Mouse (Mus musculus) embryonic facial prominence, embryonic 11.5 days (tissue): ENCODE results near the gene Slc39a2. TPM values are rescaled to one million over a fixed set of nuclear protein-coding genes. Genes with fewer than 3 reads are reported as not detected.

Experiments
- ATAC-seq: fragments of 200-750 bp; cut with Nextera tagmentation; replicated peaks from 2 replicates; pipeline ENCODE4 v1.8.0; 2017; ENCODE audit warnings: low read depth; ENCODE audit not compliant: insufficient number of reproducible peaks, low FRiP score, low TSS enrichment
- DNase-seq: peaks from one replicate; pipeline ENCODE4 v3.0.0-alpha.2; 2015; ENCODE audit warnings: low spot score
- H3K27ac ChIP-seq: fragments of 300-500 bp; sonication (generic); replicated peaks from 2 replicates; pipeline ENCODE4 v1.5.1; 2014; ENCODE audit warnings: mild to moderate bottlenecking, low read depth, low read length, control low read depth
- H3K27me3 ChIP-seq: fragments of 300-500 bp; sonication (generic); 2 replicates; pipeline ENCODE4 v1.6.1; 2014; ENCODE audit warnings: mild to moderate bottlenecking, low read length, moderate library complexity, mixed read lengths; ENCODE audit not compliant: control insufficient read depth, insufficient read depth
- H3K36me3 ChIP-seq: fragments of 300-500 bp; sonication (generic); replicated peaks from 2 replicates; pipeline ENCODE4 v1.6.1; 2014; ENCODE audit warnings: low read depth, mild to moderate bottlenecking, low read length, moderate library complexity, mixed read lengths; ENCODE audit not compliant: control insufficient read depth, insufficient read depth
- H3K4me1 ChIP-seq: fragments of 300-500 bp; sonication (generic); 2 replicates; pipeline ENCODE4 v1.6.1; 2014; ENCODE audit warnings: low read length, mixed read lengths; ENCODE audit not compliant: control insufficient read depth, insufficient read depth
- H3K4me2 ChIP-seq: fragments of 300-500 bp; sonication (generic); 2 replicates; pipeline ENCODE4 v1.6.1; 2014; ENCODE audit warnings: low read depth, mild to moderate bottlenecking, control low read depth, low read length, moderate library complexity
- H3K4me3 ChIP-seq: fragments of 300-500 bp; sonication (generic); 2 replicates; pipeline ENCODE4 v1.5.1; 2014; ENCODE audit warnings: low read depth, low read length, control low read depth
- H3K9ac ChIP-seq: fragments of 300-500 bp; sonication (generic); replicated peaks from 2 replicates; pipeline ENCODE4 v1.6.1; 2014; ENCODE audit warnings: mild to moderate bottlenecking, control low read depth, low read length
- H3K9me3 ChIP-seq: fragments of 300-500 bp; sonication (generic); replicated peaks from 2 replicates; pipeline ENCODE4 v1.6.1; 2016; ENCODE audit warnings: mild to moderate bottlenecking, low read length, inconsistent platforms, mixed read lengths; ENCODE audit not compliant: control insufficient read depth
- WGBS: fragments of 180-500 bp; shearing (Covaris S2); extraction: QIAGEN DNeasy Blood & Tissue Kit; methylation state at CpG from one replicate; pipeline ENCODE4 v1.1.7; 2014; 5-methylcytosine and 5-hydroxymethylcytosine counted together
- polyA plus RNA-seq: library from polyadenylated mRNA; unstranded; fragments of >200 nt; fragmentation: Nextera tagmentation; extraction: Ambion mirVana; gene quantifications from 2 replicates; pipeline ENCODE4 v1.2.1, GENCODE M21; 2014

The Slc39a2 gene
- polyA plus RNA-seq, 1 experiment from 2014 or later: 0.50 TPM

DNA sequence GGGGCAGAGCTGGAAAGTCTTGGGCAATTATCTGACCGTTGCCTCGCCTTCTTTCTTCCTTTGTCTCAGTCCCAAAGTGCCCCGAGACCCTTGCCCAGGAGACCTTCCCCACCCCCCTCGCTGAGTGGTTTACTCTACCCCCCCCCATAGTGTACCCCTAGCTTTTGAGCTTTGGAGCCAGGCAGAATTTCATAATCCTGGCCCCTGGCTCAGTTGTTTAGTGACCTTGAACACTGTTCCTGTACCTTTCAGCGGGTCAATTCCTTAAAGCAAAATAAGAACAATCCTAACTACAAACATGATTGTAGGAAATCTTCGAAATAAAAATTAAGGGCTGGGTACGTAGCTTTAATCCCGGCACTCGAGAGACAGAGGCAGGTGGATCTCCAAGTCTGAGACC lies 48.9 kb downstream of the Slc39a2 start:
- Histone ChIP-seq H3K9ac (no peak overlapping the region), H3K4me1 (no peaks in the 10 kb centered on the region), H3K9me3 (no peaks in the 10 kb centered on the region), H3K4me3 (no peak overlapping the region), H3K4me2 (no peak overlapping the region), H3K36me3 (no peaks in the 10 kb centered on the region), H3K27ac (no peak overlapping the region), H3K27me3 (no peaks in the 10 kb centered on the region)
- no peak for DNase-seq
- 54% methylated on average over 9 of the region's 9 CpGs for WGBS
- no peak for ATAC-seq

DNA sequence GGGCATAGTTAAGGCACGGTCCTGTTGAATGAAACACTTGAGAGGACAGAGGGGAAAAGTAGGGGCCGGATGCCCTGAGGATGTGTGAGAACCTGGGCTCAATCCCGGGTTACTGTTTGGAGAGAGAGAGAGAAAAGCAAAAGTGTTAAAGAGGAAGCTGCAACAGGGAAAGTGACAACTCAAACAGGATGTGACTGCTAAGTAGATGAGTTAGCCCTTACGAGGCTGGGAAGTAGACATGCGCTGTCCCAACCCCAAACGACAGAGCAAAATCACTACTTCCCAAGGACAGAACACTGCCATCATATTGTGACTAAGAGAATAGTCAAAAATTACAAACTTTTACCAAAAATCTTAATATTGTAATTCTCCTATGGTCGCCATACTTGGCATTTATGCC lies 49.5 kb downstream of the Slc39a2 start:
- ATAC-seq: no peak
- 39% methylated on average over 7 of the region's 7 CpGs for WGBS
- no peaks in the 10 kb centered on the region for H3K27me3 ChIP-seq
- H3K4me3 ChIP-seq: no peak overlapping the region
- DNase-seq: no peak
- H3K4me1 ChIP-seq: no peaks in the 10 kb centered on the region
- no peak overlapping the region for H3K27ac ChIP-seq
- no peaks in the 10 kb centered on the region for H3K9me3 ChIP-seq
- no peaks in the 10 kb centered on the region for H3K36me3 ChIP-seq
- H3K4me2 ChIP-seq: no peak overlapping the region
- H3K9ac ChIP-seq: no peak overlapping the region

DNA sequence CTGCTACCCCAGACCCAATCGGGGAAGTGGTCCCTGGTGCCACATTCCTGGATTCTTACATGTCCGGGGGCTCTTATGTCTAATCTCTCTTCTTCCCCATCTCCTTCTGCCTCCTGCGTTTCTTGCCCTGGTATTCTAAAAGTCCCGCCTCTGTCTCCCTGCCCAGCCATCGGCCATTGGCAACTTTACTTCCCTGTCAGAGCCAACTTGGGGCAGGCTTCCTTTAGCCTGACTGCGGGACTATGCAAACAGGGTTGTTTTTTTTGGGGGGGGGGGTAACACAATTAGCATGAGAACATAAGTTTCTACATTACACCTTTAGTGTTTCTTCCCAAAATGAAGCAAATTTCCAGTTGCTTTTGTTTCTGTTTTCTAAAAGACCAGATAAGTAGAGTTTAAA lies 50.6 kb downstream of the Slc39a2 start:
- Histone ChIP-seq H3K9me3 (no peaks in the 10 kb centered on the region), H3K4me1 (no peaks in the 10 kb centered on the region), H3K27me3 (no peaks in the 10 kb centered on the region), H3K9ac (no peak overlapping the region), H3K4me3 (no peak overlapping the region), H3K27ac (no peak overlapping the region), H3K36me3 (no peaks in the 10 kb centered on the region), H3K4me2 (no peak overlapping the region)
- no peak for DNase-seq
- ATAC-seq: no peak
- WGBS: 81% methylated on average over 6 of the region's 6 CpGs

Other genes with a start within 250 kb of the Slc39a2 start
- gene Gm17079, start 197.4 kb upstream of the Slc39a2 start, polyA plus RNA-seq: not detected in 2 replicates
- not detected in 2 replicates for gene Gm5800, start 175.7 kb upstream of the Slc39a2 start, polyA plus RNA-seq
- gene Ang4, start 119.3 kb upstream of the Slc39a2 start, polyA plus RNA-seq: not detected in 2 replicates
- gene AY358078, start 92.8 kb upstream of the Slc39a2 start, polyA plus RNA-seq: not detected in 2 replicates
- not detected in 2 replicates for gene Ear6, start 39.2 kb upstream of the Slc39a2 start, polyA plus RNA-seq
- 37.9 and 41.5 TPM in 2 replicates for gene Mettl17, start 8.0 kb upstream of the Slc39a2 start, polyA plus RNA-seq
- 11.0 and 12.8 TPM in 2 replicates for gene Ndrg2, start 21.3 kb downstream of the Slc39a2 start, polyA plus RNA-seq
- not detected in 2 replicates for gene Tppp2, start 25.5 kb downstream of the Slc39a2 start, polyA plus RNA-seq
- not detected in 2 replicates for gene Rnase13, start 29.9 kb downstream of the Slc39a2 start, polyA plus RNA-seq
- gene Arhgef40, start 91.8 kb downstream of the Slc39a2 start, polyA plus RNA-seq: 82.6 and 91.9 TPM in 2 replicates
- gene Tmem253, start 122.8 kb downstream of the Slc39a2 start, polyA plus RNA-seq: 0.35 and 1.5 TPM in 2 replicates
- gene Zfp219, start 127.8 kb downstream of the Slc39a2 start, polyA plus RNA-seq: 54.7 and 63.2 TPM in 2 replicates
- gene Olfr221, start 149.6 kb downstream of the Slc39a2 start, polyA plus RNA-seq: not detected in 2 replicates
- gene Hnrnpc, start 211.1 kb downstream of the Slc39a2 start, polyA plus RNA-seq: 1,003 and 1,066 TPM in 2 replicates
- 86.1 and 97.9 TPM in 2 replicates for gene Rpgrip1, start 217.8 kb downstream of the Slc39a2 start, polyA plus RNA-seq